Mouse (Mus musculus) limb, embryonic 14.5 days (tissue): ENCODE data around the gene Zfp277. TPM values are rescaled to one million over a fixed set of nuclear protein-coding genes. Genes with fewer than 3 reads are reported as not detected.

Source experiments
- ATAC-seq: fragments of 200-750 bp; cut with Nextera tagmentation; 2 replicates; pipeline ENCODE4 v1.8.0; 2017; ENCODE audit warnings: low read depth, moderate number of reproducible peaks, moderate TSS enrichment; ENCODE audit not compliant: low FRiP score
- DNase-seq: peaks from one replicate; pipeline ENCODE4 v3.0.0-alpha.2; 2015; ENCODE audit warnings: low spot score
- H3K27ac ChIP-seq: fragments of 300-500 bp; sonication (generic); replicated peaks from 2 replicates; pipeline ENCODE4 v1.5.1; 2014; ENCODE audit warnings: low read depth, mild to moderate bottlenecking, low read length, moderate library complexity, mixed read lengths
- H3K27me3 ChIP-seq: fragments of 300-500 bp; sonication (generic); 2 replicates; pipeline ENCODE4 v1.6.1; 2014; ENCODE audit warnings: low read length, mixed read lengths; ENCODE audit not compliant: control insufficient read depth, insufficient read depth
- H3K36me3 ChIP-seq: fragments of 300-500 bp; sonication (generic); 2 replicates; pipeline ENCODE4 v1.6.1; 2014; ENCODE audit warnings: mild to moderate bottlenecking, low read length, moderate library complexity, mixed read lengths; ENCODE audit not compliant: control insufficient read depth, insufficient read depth
- H3K4me1 ChIP-seq: fragments of 300-500 bp; sonication (generic); 2 replicates; pipeline ENCODE4 v1.6.1; 2014; ENCODE audit warnings: antibody characterized with exemption, low read length, mixed read lengths; ENCODE audit not compliant: control insufficient read depth, insufficient read depth
- H3K4me2 ChIP-seq: fragments of 300-500 bp; sonication (generic); replicated peaks from 2 replicates; pipeline ENCODE4 v1.6.1; 2014; ENCODE audit warnings: low read depth, mild to moderate bottlenecking, low read length, moderate library complexity; ENCODE audit not compliant: severe bottlenecking
- H3K4me3 ChIP-seq: fragments of 300-500 bp; sonication (generic); replicated peaks from 2 replicates; pipeline ENCODE4 v1.5.1; 2014; ENCODE audit warnings: low read length
- H3K9ac ChIP-seq: fragments of 300-500 bp; sonication (generic); 2 replicates; pipeline ENCODE4 v1.6.1; 2014; ENCODE audit warnings: mild to moderate bottlenecking, low read depth, low read length, moderate library complexity; ENCODE audit not compliant: severe bottlenecking
- H3K9me3 ChIP-seq: fragments of 300-500 bp; sonication (generic); 2 replicates; pipeline ENCODE4 v1.6.1; 2016; ENCODE audit warnings: low read length; ENCODE audit not compliant: control insufficient read depth
- POLR2A ChIP-seq: fragments of 200-500 bp; IDR thresholded peaks from 2 replicates; pipeline ENCODE4 v1.8.0; 2012; ENCODE audit warnings: inconsistent platforms, mild to moderate bottlenecking, moderate library complexity, borderline replicate concordance; ENCODE audit not compliant: insufficient read depth, insufficient read length; ENCODE audit errors: extremely low read depth
- WGBS: fragments of 180-500 bp; shearing (Covaris S2); extraction: QIAGEN DNeasy Blood & Tissue Kit; methylation state at CpG from one replicate; pipeline ENCODE4 v1.1.7; 2014; 5-methylcytosine and 5-hydroxymethylcytosine counted together
- polyA plus RNA-seq, 2 experiments: library from polyadenylated mRNA; depleted of rRNA in 1 of 2; stranded (reverse) in 1 of 2; unstranded in 1 of 2; fragments of >200 nt; fragmentation: Nextera tagmentation in 1 of 2; extraction: Ambion mirVana in 1 of 2; gene quantifications; 2 replicates each; pipeline versions ENCODE4 v1.2.1 to v1.2.3; 2012 to 2014

Zfp277 gene
- polyA plus RNA-seq, 2 experiments = 22.0 to 40.7 TPM

DNA sequence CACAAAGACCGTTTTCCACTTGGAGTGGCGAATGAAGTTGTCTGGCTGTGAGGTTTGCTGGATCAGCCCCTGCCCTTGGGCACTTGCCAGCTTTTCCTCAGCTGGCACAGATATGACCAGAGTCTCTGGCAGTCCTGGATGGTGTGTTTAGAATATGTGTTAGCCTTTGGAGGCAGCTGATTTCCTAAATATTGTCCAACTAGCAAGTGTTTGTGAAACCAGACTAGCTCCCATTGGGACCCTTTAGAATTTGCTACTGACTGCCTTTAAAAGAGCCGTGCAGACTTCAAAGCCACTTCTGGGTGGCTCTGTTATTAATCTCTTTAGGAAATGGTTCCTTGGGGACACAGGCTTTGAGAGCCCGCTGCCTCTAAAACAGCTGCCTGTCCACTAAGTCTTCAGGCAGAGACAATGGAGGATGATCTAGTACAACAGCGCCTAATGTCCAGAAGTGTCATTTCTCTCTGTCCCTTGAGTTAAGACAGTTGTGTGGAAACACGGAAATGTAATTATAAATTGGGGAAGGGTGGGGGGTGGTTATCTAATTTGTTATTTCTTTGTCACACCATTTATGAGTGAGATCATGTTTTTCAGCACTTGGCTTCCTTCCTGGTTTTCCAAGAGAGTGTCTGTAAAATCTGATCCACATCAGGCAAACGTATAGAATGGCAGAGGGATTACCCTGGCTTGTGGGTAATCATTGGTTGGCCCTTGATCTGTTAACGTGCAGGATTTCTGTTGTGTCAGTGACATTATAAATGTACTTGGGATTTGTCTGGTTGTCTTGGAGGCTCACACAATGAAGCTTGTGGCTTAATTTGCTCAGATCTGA, 32.1 kb upstream of the Zfp277 start:
- ATAC-seq (peak; percentile 71), DNase-seq (peak; percentile 68)
- Histone ChIP-seq H3K27me3 (no peaks in the 10 kb centered on the region), H3K4me1 (peaks cover 14% of the 10 kb centered on the region), H3K27ac (no peak overlapping the region), H3K9ac (no peak overlapping the region), H3K9me3 (no peaks in the 10 kb centered on the region), H3K36me3 (no peaks in the 10 kb centered on the region), H3K4me3 (no peak overlapping the region), H3K4me2 (no peak overlapping the region)
- WGBS = 33% methylated on average over 8 of the region's 8 CpGs
- no peak for TF ChIP-seq POLR2A

DNA sequence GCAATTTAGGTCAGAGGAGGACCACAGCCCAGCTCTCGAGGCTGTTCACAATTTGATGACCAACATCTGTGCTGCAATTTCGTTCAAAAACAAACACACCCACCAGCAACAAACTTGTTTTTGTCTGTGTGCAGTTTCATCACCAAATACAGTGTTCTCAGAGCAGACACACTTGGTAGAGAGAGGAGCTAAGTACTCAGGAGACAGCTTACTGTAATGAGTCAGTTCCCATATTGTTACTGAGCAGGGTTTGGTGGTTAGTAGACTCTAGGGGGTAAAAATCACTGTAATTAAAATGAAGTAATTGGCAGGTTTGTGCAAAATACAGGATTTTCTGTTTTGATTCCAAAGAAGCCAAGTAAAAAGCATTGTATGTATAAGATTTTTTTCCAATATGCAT, 28.0 kb upstream of the Zfp277 start:
- WGBS = 23% methylated on average over 2 of the region's 2 CpGs
- Histone ChIP-seq H3K9me3 (no peaks in the 10 kb centered on the region), H3K4me2 (no peak overlapping the region)

DNA sequence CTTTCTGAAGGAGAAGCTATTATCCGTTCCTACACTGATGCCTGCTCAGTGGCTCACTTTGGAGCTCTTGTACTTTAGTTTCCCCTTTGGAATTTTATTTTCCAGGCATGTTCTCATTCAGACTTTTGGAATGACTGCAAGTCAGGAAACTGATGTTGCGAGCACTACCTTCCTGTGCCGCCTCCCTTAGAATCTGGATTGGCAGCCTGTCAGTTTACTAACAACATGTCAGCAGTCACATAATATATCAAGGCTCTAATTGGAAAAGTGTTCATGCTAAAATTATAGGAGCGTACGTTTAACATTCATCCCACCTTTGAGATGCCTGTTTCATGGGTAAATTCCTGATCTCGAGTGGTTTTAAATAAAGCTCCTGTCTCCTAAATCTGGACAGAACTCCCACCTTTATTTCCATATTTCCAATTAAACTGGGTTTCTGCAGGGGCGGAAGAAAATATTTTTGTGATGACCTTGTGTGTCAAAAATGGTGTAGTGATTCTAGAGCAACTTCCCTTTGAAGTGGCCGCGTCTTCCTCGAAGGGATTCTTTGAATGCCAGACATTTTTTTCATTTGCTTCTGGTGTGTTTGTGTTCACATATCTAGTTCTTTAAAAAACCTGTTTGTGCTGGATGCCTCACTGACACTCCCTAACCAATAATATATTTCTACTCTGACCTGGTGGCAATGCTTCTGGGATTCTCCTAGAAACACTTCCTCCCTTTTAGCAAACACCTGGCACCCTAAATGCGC, 26.1 kb upstream of the Zfp277 start:
- ATAC-seq (no peak), DNase-seq (peak; percentile 64)
- 17% methylated on average over 11 of the region's 11 CpGs for WGBS
- Histone ChIP-seq H3K9me3 (no peaks in the 10 kb centered on the region), H3K4me1 (peaks cover 10% of the 10 kb centered on the region; the same call in 1 of the 2 replicates), H3K27me3 (no peaks in the 10 kb centered on the region), H3K27ac (no peak overlapping the region), H3K9ac (no peak overlapping the region), H3K36me3 (no peaks in the 10 kb centered on the region), H3K4me2 (peak overlapping the region; percentile 38), H3K4me3 (peak overlapping the region; percentile 13; the same call in 1 of the 2 replicates)
- TF ChIP-seq POLR2A = no peak

More for the DNA sequence above, 28.0 kb upstream of the Zfp277 start:
- no peak for ATAC-seq
- Histone ChIP-seq H3K27me3 (no peaks in the 10 kb centered on the region), H3K36me3 (no peaks in the 10 kb centered on the region), H3K4me1 (peaks cover 21% of the 10 kb centered on the region), H3K9ac (no peak overlapping the region), H3K27ac (no peak overlapping the region), H3K4me3 (no peak overlapping the region)
- no peak for TF ChIP-seq POLR2A
- no peak for DNase-seq

DNA sequence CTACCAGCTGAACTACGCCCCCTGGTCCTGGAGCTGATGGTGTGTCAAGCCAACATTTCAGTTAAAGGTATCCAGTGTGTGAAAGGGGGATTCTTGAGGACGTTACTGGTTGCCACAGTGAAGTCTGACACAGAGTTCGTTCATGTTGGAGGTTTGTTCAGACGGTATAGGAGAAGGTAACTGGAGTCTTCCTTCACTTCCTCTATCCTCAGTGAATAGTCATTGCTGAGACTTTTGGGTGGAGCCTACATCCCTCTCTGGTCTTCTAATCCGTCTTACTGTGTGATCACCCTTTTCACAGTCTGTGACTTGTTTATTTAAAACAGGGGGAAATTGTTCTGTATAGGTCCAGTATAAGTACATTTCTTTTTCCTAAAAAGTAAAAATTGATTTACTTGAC, 23.3 kb upstream of the Zfp277 start:
- peaks cover 19% of the 10 kb centered on the region for H3K4me1 ChIP-seq
- no peak for TF ChIP-seq POLR2A
- WGBS = 81% methylated on average over 5 of the region's 5 CpGs

DNA sequence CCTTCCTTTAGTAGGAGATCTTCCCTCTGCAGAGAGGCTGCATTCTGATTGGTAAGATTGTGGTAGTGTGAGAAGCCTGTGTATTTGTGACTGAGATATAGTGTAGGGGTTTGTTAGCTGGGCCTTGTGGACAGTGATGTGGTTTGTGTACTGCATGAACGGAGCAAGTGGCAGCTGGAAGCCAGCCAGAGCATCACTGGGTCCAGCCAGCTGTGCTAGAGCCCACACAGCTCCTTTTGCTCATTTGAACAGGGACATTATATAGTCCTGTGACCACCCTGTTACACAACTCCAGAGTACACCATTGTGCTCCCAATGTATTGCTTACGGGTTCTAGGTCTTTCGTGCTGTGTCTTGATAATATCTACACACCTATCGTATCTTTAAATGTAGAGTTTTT, 22.5 kb upstream of the Zfp277 start:
- Histone ChIP-seq H3K27ac (no peak overlapping the region), H3K4me1 (peaks cover 22% of the 10 kb centered on the region), H3K36me3 (no peaks in the 10 kb centered on the region), H3K4me3 (no peak overlapping the region), H3K9ac (no peak overlapping the region), H3K9me3 (no peaks in the 10 kb centered on the region), H3K4me2 (no peak overlapping the region), H3K27me3 (no peaks in the 10 kb centered on the region)
- no peak for TF ChIP-seq POLR2A
- DNase-seq = no peak
- ATAC-seq = no peak
- 81% methylated on average over 4 of the region's 4 CpGs for WGBS

More for the DNA sequence above, 23.3 kb upstream of the Zfp277 start:
- ATAC-seq (no peak), DNase-seq (no peak)
- Histone ChIP-seq H3K36me3 (no peaks in the 10 kb centered on the region), H3K4me2 (no peak overlapping the region), H3K9ac (no peak overlapping the region), H3K4me3 (no peak overlapping the region), H3K9me3 (no peaks in the 10 kb centered on the region), H3K27me3 (no peaks in the 10 kb centered on the region), H3K27ac (no peak overlapping the region)
